Mouse (Mus musculus) E14TG2a.4 (cell line): ENCODE results near the gene Tex22.

ENCODE experiments used
- H3K27me3 ChIP-seq: 2 replicates; pipeline ENCODE4 v1.6.1; 2014; ENCODE audit warnings: low read length, control low read depth; ENCODE audit not compliant: insufficient read depth
- H3K36me3 ChIP-seq: 2 replicates; pipeline ENCODE4 v1.6.1; 2014; ENCODE audit warnings: low read length, control low read depth; ENCODE audit not compliant: insufficient read depth
- H3K4me1 ChIP-seq: replicated peaks from 2 replicates; pipeline ENCODE4 v1.6.1; 2014; ENCODE audit warnings: low read depth, low read length, control low read depth
- H3K4me3 ChIP-seq: replicated peaks from 2 replicates; pipeline ENCODE4 v1.5.1; 2014; ENCODE audit warnings: mild to moderate bottlenecking, low read length
- H3K9me3 ChIP-seq: 2 replicates; pipeline ENCODE4 v1.6.1; 2014; ENCODE audit warnings: low read length, control low read depth
- CTCF ChIP-seq: conservative IDR thresholded peaks from 2 replicates; pipeline ENCODE4 v1.5.1; 2014; ENCODE audit warnings: low read length
- NANOG ChIP-seq: IDR thresholded peaks from 2 replicates; pipeline ENCODE4 v1.6.1; 2014; ENCODE audit warnings: borderline replicate concordance, low read length, mixed read lengths
- POU5F1 ChIP-seq: IDR thresholded peaks from 2 replicates; pipeline ENCODE4 v1.6.1; 2014; ENCODE audit warnings: low read length, borderline replicate concordance

The Tex22 gene

DNA sequence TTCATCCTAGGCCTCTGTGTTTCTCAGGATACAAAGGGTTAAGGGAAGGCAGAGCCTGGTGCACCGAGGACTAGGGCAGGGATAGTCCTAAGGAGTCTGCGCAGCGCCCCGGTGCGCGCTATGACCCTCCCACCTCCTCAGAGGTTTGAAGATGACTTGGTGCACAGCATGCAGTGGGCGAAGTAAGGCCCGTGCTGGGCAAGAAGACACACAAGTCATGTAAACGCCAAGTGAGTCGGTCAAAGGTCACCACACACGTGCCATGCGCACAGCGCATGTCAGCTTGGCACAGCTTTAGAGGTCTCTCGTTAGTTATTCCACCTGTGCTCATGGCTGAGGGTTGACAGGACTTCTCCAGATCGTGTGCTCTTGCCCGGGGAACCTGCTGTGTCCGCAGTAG lies 15.8 kb downstream of the Tex22 start:
- TF ChIP-seq NANOG (no peak), POU5F1 (no peak), CTCF (no peak)
- Histone ChIP-seq H3K4me3 (no peak overlapping the region), H3K9me3 (no peaks in the 10 kb centered on the region), H3K36me3 (no peaks in the 10 kb centered on the region), H3K27me3 (peaks cover 32% of the 10 kb centered on the region), H3K4me1 (peaks cover 43% of the 10 kb centered on the region)

DNA sequence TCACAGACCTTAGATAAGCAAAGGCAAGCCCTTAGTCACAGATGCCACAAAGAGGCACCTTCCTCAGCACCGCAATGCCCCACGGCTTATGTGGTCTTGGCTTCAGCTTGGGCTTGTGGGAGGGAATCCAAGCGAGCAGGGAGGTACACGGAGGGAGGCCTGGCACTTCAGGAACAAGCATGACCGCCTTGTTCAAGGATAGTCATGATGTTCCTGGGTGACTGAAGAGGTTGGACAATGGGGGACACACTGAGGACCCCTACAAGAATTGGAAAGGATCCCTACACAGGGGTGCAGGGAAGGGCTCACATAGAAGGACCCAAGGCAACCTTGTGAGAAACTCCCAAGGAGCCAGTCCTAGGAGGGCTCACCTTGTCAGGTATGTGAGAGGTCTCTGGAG lies 22.7 kb downstream of the Tex22 start:
- Histone ChIP-seq H3K4me1 (peaks cover 64% of the 10 kb centered on the region), H3K4me3 (peak overlapping the region; percentile 91), H3K36me3 (peaks cover 20% of the 10 kb centered on the region), H3K27me3 (peaks cover 18% of the 10 kb centered on the region), H3K9me3 (no peaks in the 10 kb centered on the region)
- TF ChIP-seq NANOG (no peak), CTCF (no peak), POU5F1 (no peak)

GRCm38 (mm10) chr12:113097749-113098281 lies 23.5 kb downstream of the Tex22 start, which contains the start of gene Mta1:
Mta1 (plus strand) TSS chr12:113098278.
- TF ChIP-seq NANOG (no peak), CTCF (no peak)
- H3K4me1 ChIP-seq = peaks cover 72% of the 10 kb centered on the region
- H3K36me3 ChIP-seq = peaks cover 25% of the 10 kb centered on the region
- peaks cover 18% of the 10 kb centered on the region for H3K27me3 ChIP-seq
- no peaks in the 10 kb centered on the region for H3K9me3 ChIP-seq
- H3K4me3 ChIP-seq = peak within 1 kb of the TSS; percentile 91

GRCm38 (mm10) chr12:113098530-113099151 lies 24.3 kb downstream of the Tex22 start:
- no peak for TF ChIP-seq CTCF
- no peak for TF ChIP-seq NANOG
- no peak for TF ChIP-seq POU5F1
- Histone ChIP-seq H3K4me1 (peaks cover 80% of the 10 kb centered on the region), H3K9me3 (no peaks in the 10 kb centered on the region), H3K27me3 (peaks cover 18% of the 10 kb centered on the region), H3K4me3 (peak overlapping the region; percentile 91), H3K36me3 (peaks cover 31% of the 10 kb centered on the region)

DNA sequence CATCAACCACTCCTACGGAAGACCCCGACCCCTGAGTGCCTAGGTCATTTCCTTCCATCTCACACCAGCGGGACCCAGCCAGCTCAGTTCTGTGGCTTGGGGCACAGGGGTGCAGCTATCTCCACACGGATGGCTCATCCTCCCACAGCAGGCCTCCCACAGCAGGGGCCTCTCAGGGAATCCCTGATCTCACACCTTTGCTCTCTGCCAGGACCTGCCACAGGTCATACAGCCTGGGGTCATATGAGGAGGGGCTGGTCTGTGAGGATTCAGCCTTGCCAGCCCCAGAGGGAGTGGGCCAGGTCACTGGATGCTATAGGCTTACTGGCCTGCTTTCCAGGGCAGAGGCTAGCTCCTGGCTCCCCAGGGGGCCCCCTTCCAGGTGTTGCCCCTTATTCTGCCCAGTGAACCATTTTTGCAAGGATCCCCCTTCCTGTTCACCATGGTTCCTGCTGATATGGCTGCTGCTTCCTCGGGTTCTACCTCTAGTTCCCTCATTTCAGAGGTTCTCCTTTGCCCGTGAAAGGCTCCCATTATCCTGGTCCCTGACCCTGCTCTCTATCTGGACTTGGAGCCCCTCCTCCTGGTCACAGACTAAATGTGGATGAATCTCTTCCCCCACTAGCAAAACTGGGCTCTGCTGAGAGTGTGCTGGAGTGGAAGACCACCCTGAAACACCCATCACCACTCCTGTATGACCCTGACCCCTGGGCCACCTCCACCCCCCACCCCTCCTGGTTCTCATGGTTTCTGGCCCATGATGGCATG lies 25.4 kb downstream of the Tex22 start:
- H3K4me1 ChIP-seq = peaks cover 90% of the 10 kb centered on the region
- no peaks in the 10 kb centered on the region for H3K9me3 ChIP-seq
- H3K4me3 ChIP-seq = peak overlapping the region; percentile 91
- TF ChIP-seq NANOG (no peak), CTCF (no peak), POU5F1 (no peak)
- H3K36me3 ChIP-seq = peaks cover 32% of the 10 kb centered on the region
- H3K27me3 ChIP-seq = peaks cover 18% of the 10 kb centered on the region

DNA sequence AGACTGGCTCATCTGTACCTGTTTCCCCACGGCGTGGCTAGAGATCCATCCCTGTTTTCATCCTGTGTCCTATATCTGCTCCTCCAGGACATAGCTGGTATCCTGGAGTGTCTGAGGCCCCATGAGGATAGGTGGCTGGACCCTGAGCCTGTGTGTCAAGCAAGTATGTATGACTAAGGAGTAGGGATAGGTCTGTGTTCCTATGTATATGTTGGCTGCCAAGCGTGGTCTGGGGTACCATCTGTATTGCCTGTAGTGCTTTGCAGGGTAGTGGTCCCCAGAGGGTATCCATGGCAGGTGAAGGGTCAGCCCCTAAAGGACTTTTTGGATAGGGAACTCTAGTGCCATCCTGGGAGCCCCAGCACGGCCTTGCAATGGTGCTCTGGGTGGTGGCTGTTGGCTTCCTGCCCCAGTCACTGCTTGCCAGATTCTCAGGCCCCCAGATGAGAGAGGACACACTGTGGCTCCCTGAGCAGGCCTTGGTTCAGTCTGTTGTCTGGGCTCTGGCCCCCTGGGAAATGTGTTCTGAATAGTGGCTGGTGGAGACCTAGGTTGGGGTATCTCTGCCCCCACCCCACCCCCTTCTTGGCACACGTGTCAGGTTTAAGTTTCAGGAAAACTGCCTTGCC lies 26.3 kb downstream of the Tex22 start:
- TF ChIP-seq POU5F1 (no peak), CTCF (no peak), NANOG (no peak)
- H3K36me3 ChIP-seq = peaks cover 32% of the 10 kb centered on the region
- no peaks in the 10 kb centered on the region for H3K9me3 ChIP-seq
- peak overlapping the region; percentile 91 for H3K4me3 ChIP-seq
- H3K4me1 ChIP-seq = peaks cover 91% of the 10 kb centered on the region
- H3K27me3 ChIP-seq = peaks cover 12% of the 10 kb centered on the region; the same call in 1 of the 2 replicates

DNA sequence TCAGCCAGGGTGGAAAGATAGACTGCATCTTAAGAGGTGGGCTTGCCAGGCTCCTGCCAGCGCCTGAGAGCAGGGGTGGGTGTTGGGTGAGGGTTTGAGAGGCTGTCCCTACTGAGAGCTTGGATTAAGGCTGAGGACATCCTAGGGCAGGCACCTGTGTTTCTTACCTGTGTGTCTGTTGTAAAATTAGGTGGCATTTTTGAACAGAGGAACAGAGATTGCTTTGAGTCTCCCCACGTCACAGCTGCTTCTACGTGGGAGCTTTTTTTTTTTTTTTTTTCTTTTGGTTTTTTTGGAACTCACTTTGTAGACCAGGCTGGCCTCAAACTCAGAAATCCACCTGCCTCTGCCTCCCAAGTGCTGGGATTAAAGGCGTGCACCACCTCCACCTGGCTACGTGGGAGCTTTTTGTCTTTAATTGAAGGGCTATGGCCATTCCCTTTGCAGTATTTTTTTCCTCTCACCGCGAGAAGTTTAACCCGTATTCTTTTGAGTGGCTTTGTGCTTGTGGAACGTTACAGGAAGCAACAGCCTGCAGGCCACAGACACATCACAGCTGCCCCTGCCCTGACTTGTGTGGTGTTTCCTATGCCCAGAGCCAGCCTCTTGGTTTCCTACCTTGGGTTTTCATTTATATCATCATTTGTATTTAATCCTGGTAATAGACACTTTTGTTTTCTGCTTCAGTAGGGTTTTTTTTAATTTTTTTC lies 27.1 kb downstream of the Tex22 start:
- Histone ChIP-seq H3K4me3 (peak overlapping the region; percentile 91), H3K4me1 (peaks cover 87% of the 10 kb centered on the region), H3K27me3 (0 out of 2 replicates have a peak, but pooled peaks cover 6% of the 10 kb centered on the region), H3K36me3 (peaks cover 32% of the 10 kb centered on the region), H3K9me3 (no peaks in the 10 kb centered on the region)
- TF ChIP-seq CTCF (no peak), POU5F1 (no peak), NANOG (no peak)
